Mouse (Mus musculus) intestine, embryonic 15.5 days (tissue): Measurements from ENCODE around the gene Cep57l1. TPM values are rescaled to one million over a fixed set of nuclear protein-coding genes. Genes with fewer than 3 reads are reported as not detected.

ENCODE experiments used
- ATAC-seq: fragments of 200-750 bp; cut with Nextera tagmentation; 2 replicates; pipeline ENCODE4 v1.8.0; 2017; ENCODE audit warnings: moderate TSS enrichment, moderate library complexity
- H3K27ac ChIP-seq: fragments of 300-500 bp; sonication (generic); 2 replicates; pipeline ENCODE4 v1.5.1; 2015; ENCODE audit warnings: mild to moderate bottlenecking, inconsistent platforms
- H3K27me3 ChIP-seq: fragments of 300-500 bp; sonication (generic); replicated peaks from 2 replicates; pipeline ENCODE4 v1.6.1; 2015; ENCODE audit warnings: inconsistent platforms
- H3K36me3 ChIP-seq: fragments of 300-500 bp; sonication (generic); 2 replicates; pipeline ENCODE4 v1.6.1; 2015; ENCODE audit warnings: inconsistent platforms
- H3K4me1 ChIP-seq: fragments of 300-500 bp; sonication (generic); replicated peaks from 2 replicates; pipeline ENCODE4 v1.6.1; 2015; ENCODE audit warnings: inconsistent platforms
- H3K4me2 ChIP-seq: fragments of 300-500 bp; sonication (generic); replicated peaks from 2 replicates; pipeline ENCODE4 v1.6.1; 2015; ENCODE audit warnings: mild to moderate bottlenecking, inconsistent platforms
- H3K4me3 ChIP-seq: fragments of 300-500 bp; sonication (generic); replicated peaks from 2 replicates; pipeline ENCODE4 v1.5.1; 2015; ENCODE audit warnings: inconsistent platforms
- H3K9ac ChIP-seq: fragments of 300-500 bp; sonication (generic); 2 replicates; pipeline ENCODE4 v1.6.1; 2015; ENCODE audit warnings: inconsistent platforms
- H3K9me3 ChIP-seq: fragments of 300-500 bp; sonication (generic); 2 replicates; pipeline ENCODE4 v1.6.1; 2016; ENCODE audit warnings: inconsistent platforms
- WGBS: fragments of 180-500 bp; shearing (Covaris S2); methylation state at CpG from one replicate; pipeline ENCODE4 v1.1.7; 2015; 5-methylcytosine and 5-hydroxymethylcytosine counted together
- polyA plus RNA-seq: library from polyadenylated mRNA; unstranded; fragments of >200 nt; fragmentation: Nextera tagmentation; extraction: Ambion mirVana; gene quantifications from 2 replicates; pipeline ENCODE4 v1.2.1, GENCODE M21; 2015

The Cep57l1 gene
- polyA plus RNA-seq, 1 experiment from 2014 or later, result 19.4 TPM

DNA sequence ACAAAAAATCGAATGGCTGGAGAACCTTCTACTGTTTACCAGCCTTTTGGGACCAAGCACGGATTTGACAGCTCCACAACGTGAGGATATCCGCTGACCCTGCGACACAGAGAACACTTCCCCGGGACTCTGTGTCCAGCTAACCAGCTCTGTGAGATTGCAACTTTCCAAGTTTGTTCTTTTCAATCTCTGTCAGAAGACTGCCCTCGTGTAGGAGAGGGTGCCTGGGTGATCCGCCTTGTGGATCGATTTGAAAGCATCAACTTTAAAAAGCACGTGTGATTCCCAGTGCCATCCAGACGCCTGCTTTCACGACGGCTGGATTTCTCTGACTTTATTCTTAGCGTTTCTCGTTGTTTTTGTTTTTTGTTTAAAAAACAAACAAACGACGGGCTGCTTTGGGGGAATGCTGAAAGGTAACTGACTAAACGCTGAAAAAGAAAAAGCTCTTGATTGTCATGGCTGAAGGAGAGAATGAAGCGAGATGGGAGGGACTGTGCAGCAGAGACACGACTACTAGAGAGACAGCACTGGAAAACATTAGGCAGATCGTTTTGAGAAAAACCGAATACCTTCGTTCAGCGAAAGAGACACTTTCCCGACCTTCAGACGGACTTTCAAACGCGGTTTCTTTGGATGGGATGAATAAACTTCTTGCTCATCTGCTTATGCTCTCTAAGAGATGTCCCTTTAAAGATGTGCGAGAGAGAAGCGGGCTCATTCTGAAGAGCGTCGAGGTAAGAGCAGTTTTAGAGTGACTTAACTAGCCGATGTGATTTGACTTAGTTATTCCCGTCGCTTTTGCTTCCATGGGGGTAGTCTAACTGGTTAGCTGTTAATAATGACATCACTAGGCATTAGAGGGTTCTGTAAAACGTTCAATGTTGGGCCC is 1.1 kb upstream of the Cep57l1 start:
- no peaks in the 10 kb centered on the region for H3K27me3 ChIP-seq
- H3K36me3 ChIP-seq, result no peaks in the 10 kb centered on the region
- under 1% methylated on average over 36 of the region's 36 CpGs for whole genome bisulfite sequencing
- peaks cover 12% of the 10 kb centered on the region; the same call in 1 of the 2 replicates for H3K4me1 ChIP-seq
- peak overlapping the region; percentile 74 for H3K4me2 ChIP-seq
- H3K9ac ChIP-seq, result peak overlapping the region; percentile 80
- no peaks in the 10 kb centered on the region for H3K9me3 ChIP-seq
- no peak for ATAC-seq
- peak overlapping the region; percentile 98 for H3K27ac ChIP-seq
- peak overlapping the region; percentile 79 for H3K4me3 ChIP-seq

DNA sequence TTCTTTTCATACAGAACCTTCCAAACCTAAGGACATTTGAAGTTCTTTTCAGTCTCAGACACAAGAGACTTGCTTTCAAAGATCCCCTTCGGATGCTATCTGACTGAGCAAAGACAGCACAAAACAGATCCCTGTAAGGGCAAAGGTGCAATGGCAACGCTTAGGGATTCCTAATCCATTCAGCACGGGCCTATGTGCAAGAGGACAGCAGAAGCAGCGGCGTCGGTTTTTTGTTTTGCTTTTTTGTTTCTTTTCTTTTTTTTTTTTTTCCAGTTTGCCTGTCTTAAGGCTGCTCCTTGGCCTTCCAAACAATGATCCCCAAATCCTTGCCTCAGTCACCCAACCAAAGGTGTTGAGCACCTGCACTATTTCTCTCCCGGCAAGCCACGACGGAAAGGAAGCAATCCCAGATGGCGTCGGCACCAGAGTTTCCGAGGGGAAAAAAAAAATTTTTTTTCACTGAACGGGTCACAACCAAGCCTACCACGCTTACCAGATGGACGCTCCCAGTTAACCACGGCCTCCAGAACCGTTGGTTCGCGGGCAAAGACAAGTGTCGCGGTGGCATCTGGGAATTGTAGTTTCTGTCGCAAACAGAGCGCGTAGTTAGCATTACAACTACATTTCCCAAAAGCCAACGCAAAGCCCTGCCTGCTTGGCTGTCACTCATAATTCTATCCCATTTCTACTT is 446 bp downstream of the Cep57l1 start:
- Histone ChIP-seq H3K4me3 (peak overlapping the region; percentile 79), H3K9me3 (no peaks in the 10 kb centered on the region), H3K9ac (peak overlapping the region; percentile 80), H3K4me2 (peak overlapping the region; percentile 74), H3K27me3 (no peaks in the 10 kb centered on the region), H3K4me1 (peaks cover 12% of the 10 kb centered on the region; the same call in 1 of the 2 replicates), H3K27ac (peak overlapping the region; percentile 98), H3K36me3 (no peaks in the 10 kb centered on the region)
- peak; percentile 86 for ATAC-seq
- WGBS, result 2% methylated on average over 25 of the region's 25 CpGs

DNA sequence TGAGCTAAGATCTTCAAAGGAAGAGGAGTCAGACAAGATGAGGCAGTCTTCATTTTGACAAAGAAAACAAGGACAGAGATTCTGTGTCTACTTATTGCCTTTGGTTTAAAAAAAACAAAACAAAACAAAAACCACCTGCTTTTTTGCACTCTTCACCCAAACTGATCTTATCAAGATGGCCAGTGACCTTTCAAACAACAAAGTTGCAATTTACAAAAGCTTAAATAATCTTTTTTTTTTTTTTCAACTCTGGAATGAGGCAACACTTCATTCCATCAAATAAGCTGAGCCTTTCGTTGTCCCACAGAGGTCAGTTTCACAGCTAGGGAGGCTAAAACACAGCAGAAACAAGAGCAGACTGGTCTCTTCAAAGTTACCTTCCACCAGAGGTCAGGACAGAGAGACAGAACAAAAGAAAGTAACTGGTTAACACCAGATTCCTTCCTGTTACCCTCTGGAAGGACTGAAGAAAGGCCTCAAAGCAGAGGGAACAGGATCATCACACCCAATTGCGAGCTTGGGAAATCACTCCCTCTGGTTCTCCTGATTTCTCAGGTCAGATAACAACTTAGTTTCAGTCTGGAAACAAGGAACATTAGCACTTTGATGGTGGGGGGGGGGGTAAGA is 3.8 kb downstream of the Cep57l1 start:
- H3K4me1 ChIP-seq, result no peaks in the 10 kb centered on the region
- no peaks in the 10 kb centered on the region for H3K27me3 ChIP-seq
- WGBS, result 74% methylated on average over 2 of the region's 2 CpGs
- H3K4me3 ChIP-seq, result no peak overlapping the region
- no peak for ATAC-seq
- H3K27ac ChIP-seq, result no peak overlapping the region
- peaks cover 11% of the 10 kb centered on the region; the same call in 1 of the 2 replicates for H3K36me3 ChIP-seq
- no peak overlapping the region for H3K4me2 ChIP-seq
- H3K9ac ChIP-seq, result no peak overlapping the region
- no peaks in the 10 kb centered on the region for H3K9me3 ChIP-seq

DNA sequence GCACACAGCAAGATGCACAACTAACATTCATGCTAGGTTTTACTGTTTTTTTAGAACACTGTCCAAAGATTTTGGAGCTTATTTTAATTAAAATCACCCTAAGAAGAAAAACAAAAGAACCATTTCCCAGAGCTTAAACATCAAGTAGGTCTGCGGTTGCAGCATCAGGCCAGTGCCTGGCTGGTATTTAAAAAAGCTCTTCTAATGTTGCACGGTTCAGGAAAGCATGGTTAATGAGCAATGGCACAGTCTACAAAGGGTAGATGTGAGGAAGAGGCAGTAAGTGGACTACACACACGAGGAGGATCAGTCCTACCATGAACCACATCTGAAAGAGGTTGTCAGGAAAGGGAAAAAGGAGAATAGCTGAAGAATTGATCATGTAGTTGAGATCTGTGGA is 5.0 kb downstream of the Cep57l1 start:
- H3K4me2 ChIP-seq, result no peak overlapping the region
- H3K4me1 ChIP-seq, result no peaks in the 10 kb centered on the region
- peaks cover 11% of the 10 kb centered on the region; the same call in 1 of the 2 replicates for H3K36me3 ChIP-seq
- no peak overlapping the region for H3K27ac ChIP-seq
- H3K4me3 ChIP-seq, result no peak overlapping the region
- H3K9me3 ChIP-seq, result no peaks in the 10 kb centered on the region
- no peaks in the 10 kb centered on the region for H3K27me3 ChIP-seq
- WGBS, result 92% methylated on average over 3 of the region's 3 CpGs
- ATAC-seq, result no peak
- H3K9ac ChIP-seq, result no peak overlapping the region

DNA sequence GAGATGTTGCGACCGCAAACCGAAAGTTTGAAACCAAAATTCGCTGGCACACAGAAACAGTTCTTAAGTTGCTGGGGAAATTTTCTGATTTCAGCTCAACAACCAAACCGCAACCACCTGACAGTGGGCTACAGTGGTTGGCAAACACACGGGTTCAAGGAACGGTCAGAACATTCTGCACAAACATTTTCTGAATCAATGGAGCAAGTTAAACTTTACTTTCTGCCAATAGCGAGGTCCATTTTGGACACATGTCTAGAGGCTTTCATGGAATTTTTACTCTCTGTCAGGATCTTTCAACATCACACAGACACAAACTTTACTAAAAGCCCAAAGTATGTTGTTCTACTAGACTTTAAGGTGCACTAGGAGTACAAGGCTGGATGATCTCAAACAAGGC is 6.2 kb downstream of the Cep57l1 start:
- peaks cover 17% of the 10 kb centered on the region; the same call in 1 of the 2 replicates for H3K36me3 ChIP-seq
- ATAC-seq, result no peak
- H3K4me3 ChIP-seq, result no peak overlapping the region
- H3K27ac ChIP-seq, result no peak overlapping the region
- H3K4me1 ChIP-seq, result no peaks in the 10 kb centered on the region
- no peak overlapping the region for H3K9ac ChIP-seq
- H3K9me3 ChIP-seq, result no peaks in the 10 kb centered on the region
- WGBS, result 95% methylated on average over 8 of the region's 8 CpGs
- H3K27me3 ChIP-seq, result no peaks in the 10 kb centered on the region
- no peak overlapping the region for H3K4me2 ChIP-seq

DNA sequence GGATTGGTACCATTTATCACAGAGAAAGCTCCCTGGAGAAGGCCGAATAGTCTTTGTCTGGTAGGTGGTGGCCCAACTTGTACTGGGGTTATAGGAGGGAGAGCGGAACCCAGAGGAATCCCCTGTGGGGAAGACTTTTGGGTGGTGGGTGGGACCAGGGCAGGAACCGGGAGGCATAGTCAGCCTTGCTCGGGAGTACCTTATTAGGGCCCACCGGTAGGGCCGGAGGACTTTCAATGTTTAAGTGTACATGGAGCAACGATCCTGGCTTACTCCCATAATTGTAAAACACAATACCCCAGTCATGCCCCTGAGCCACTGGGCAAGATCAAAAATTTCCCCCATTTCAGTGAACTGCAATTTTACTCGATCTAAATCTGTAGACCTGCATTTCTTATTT is 12.4 kb downstream of the Cep57l1 start:
- peaks cover 16% of the 10 kb centered on the region for H3K36me3 ChIP-seq
- no peaks in the 10 kb centered on the region for H3K27me3 ChIP-seq

DNA sequence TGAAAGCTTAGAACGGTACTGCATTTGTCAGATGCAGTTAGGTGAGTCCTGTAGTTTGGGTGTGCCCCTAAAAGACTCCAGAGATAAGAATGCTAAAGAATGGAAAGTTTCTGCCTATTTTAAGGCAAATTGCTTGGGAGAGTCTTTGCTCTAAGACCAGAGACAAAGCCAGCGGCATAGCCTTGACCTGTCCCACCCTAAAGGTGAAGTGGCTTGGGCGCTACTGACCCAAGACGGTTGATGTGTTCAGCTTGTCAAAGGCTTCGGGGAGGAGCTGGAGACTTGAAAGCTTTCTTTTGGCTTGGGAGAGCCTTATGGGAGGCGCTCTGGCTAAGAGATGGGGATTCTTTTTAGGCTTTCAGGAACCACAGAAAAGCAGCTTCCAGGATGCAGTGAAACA is 17.3 kb downstream of the Cep57l1 start:
- no peak for ATAC-seq
- Histone ChIP-seq H3K4me2 (no peak overlapping the region), H3K27ac (no peak overlapping the region), H3K9ac (no peak overlapping the region), H3K27me3 (no peaks in the 10 kb centered on the region), H3K4me1 (no peaks in the 10 kb centered on the region), H3K4me3 (no peak overlapping the region), H3K36me3 (no peaks in the 10 kb centered on the region), H3K9me3 (no peaks in the 10 kb centered on the region)
- 96% methylated on average over 6 of the region's 6 CpGs for WGBS

More for the DNA sequence above, 12.4 kb downstream of the Cep57l1 start:
- ATAC-seq, result no peak
- Histone ChIP-seq H3K4me3 (no peak overlapping the region), H3K27ac (no peak overlapping the region), H3K4me1 (no peaks in the 10 kb centered on the region), H3K9me3 (no peaks in the 10 kb centered on the region), H3K9ac (no peak overlapping the region), H3K4me2 (no peak overlapping the region)
- WGBS, result 98% methylated on average over 8 of the region's 8 CpGs

DNA sequence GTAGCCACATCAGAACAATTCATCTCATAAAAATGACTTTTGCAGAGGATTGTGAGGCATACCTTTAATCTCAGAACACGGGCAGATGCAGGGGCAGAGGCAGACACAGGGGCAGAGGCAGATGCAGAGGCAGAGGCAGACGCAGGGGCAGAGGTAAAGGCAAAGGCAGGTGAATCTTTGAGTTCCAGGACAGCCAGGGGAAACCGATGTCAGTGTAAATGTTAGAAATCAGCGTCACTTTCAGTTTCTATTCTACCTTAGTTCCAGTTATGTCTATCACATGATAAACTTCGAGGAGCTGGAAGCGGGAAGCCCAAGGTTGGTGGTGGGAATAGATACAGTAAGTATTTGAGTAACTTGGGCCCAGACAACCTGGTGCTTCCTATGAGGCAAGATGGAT is 42.4 kb downstream of the Cep57l1 start:
- Histone ChIP-seq H3K9ac (no peak overlapping the region), H3K27ac (no peak overlapping the region), H3K27me3 (no peaks in the 10 kb centered on the region), H3K4me3 (no peak overlapping the region), H3K4me2 (no peak overlapping the region), H3K36me3 (no peaks in the 10 kb centered on the region), H3K9me3 (no peaks in the 10 kb centered on the region), H3K4me1 (no peaks in the 10 kb centered on the region)
- WGBS, result 85% methylated on average over 6 of the region's 6 CpGs
- ATAC-seq, result no peak

DNA sequence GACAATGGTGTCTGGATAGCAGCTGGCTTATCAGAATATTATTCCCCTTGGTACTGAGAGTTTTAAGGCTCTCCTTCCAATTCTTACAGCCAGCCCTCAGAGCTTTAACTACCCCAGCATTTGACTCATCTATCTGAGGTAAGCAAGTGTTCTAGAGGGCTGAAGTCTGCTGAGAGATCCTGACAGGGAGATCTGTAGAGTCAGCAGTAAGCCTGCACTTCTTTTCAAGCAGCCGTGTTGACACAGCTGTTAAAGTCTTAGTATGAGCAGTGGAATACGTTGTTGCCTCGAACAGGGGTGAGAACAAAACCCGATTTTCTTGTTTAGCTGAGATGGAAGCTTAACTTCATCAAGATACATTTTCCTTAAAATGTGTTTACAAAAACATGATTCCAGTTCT is 43.4 kb downstream of the Cep57l1 start:
- no peak for ATAC-seq
- H3K36me3 ChIP-seq, result no peaks in the 10 kb centered on the region
- H3K27ac ChIP-seq, result no peak overlapping the region
- no peak overlapping the region for H3K9ac ChIP-seq
- no peaks in the 10 kb centered on the region for H3K27me3 ChIP-seq
- H3K9me3 ChIP-seq, result no peaks in the 10 kb centered on the region
- H3K4me2 ChIP-seq, result no peak overlapping the region
- WGBS, result 54% methylated on average over 4 of the region's 4 CpGs
- no peak overlapping the region for H3K4me3 ChIP-seq
- no peaks in the 10 kb centered on the region for H3K4me1 ChIP-seq

DNA sequence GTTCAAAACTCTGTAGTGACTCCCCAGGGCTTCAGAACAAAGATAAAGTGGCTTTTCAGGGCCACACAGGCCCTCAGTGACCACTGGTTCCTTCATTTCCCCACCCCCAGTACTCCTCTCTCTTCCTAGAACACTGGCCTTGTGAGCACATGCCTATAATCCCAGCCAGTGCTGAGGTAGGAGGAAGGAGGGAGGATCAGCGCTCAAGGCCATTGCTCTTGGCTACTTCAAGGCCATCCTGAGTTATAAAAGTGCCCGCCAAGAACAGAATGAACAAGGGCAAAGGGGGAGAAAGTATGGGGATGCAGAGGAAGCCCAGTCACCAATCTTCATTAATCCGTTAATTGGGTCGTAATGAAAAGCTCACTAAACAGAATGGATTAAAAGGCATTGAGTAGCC is 44.1 kb downstream of the Cep57l1 start:
- Histone ChIP-seq H3K4me2 (no peak overlapping the region), H3K9me3 (no peaks in the 10 kb centered on the region), H3K4me1 (no peaks in the 10 kb centered on the region), H3K27ac (no peak overlapping the region), H3K4me3 (no peak overlapping the region), H3K36me3 (no peaks in the 10 kb centered on the region), H3K9ac (no peak overlapping the region), H3K27me3 (no peaks in the 10 kb centered on the region)
- no peak for ATAC-seq
- WGBS, result 89% methylated on average over 4 of the region's 4 CpGs

DNA sequence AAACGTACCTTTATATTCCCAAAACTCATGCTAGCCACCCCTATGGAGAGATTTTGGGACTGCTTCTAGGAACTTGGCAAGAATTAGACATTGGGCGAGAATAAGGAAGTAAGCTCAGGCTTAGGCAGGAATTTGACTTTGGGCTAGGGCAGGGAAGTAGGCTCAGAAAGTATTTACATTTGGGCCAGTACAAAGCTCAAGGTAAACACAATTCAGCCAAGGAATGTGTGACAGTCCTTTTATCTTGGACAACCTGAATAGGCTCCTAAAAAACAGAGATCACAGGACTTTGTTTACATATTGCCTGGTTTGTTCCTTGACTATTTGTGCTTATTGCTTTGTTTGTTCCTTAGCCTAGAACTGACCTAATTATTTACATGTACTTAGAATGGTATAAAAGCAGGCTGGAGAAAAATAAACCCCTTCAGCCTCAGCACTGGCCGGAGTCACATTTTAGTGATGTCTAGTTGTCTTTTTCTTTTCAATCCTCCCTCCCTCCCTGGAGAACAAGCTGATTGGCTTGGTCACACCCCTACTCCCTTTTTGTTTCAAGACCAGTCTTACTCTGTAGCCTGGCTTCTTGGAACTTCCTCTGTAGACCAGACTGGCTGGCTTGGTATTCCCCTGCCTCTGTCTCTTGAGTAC is 45.8 kb downstream of the Cep57l1 start:
- Histone ChIP-seq H3K9ac (no peak overlapping the region), H3K9me3 (no peaks in the 10 kb centered on the region), H3K4me2 (no peak overlapping the region), H3K36me3 (no peaks in the 10 kb centered on the region), H3K4me1 (no peaks in the 10 kb centered on the region), H3K27ac (no peak overlapping the region), H3K27me3 (no peaks in the 10 kb centered on the region), H3K4me3 (no peak overlapping the region)
- no peak for ATAC-seq
- 72% methylated on average over 3 of the region's 3 CpGs for WGBS

DNA sequence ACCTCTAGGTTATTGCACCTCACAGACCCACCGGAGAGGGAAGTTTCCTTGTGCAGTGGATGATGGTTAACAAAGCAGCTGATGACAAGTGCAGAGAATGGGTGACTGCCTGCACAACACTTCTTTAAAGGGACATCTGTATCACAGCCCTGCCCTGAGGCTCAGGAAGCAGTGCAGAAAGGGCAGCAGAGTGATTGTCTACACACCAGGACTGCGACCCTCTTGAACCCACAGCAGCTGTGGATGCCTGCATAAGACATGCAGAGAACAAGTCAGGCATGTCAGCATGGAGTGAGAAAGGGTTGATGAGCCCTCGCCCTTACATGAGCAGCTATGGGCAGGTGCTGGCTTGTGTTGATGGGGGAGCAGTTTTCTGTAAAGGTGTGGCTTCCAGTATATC is 48.8 kb downstream of the Cep57l1 start:
- Histone ChIP-seq H3K4me3 (no peak overlapping the region), H3K4me2 (no peak overlapping the region), H3K4me1 (no peaks in the 10 kb centered on the region), H3K27ac (no peak overlapping the region), H3K36me3 (no peaks in the 10 kb centered on the region), H3K27me3 (no peaks in the 10 kb centered on the region), H3K9ac (no peak overlapping the region), H3K9me3 (no peaks in the 10 kb centered on the region)
- no peak for ATAC-seq
- WGBS, result 87% methylated on average over 3 of the region's 3 CpGs
